Mouse (Mus musculus) kidney, postnatal 0 days (tissue): Measurements from ENCODE around the gene 3110082I17Rik. TPM values are rescaled to one million over a fixed set of nuclear protein-coding genes. Genes with fewer than 3 reads are reported as not detected.

Experiments
- ATAC-seq: fragments of 200-750 bp; cut with Nextera tagmentation; replicated peaks from 2 replicates; pipeline ENCODE4 v1.8.0; 2017; ENCODE audit warnings: low read depth, moderate number of reproducible peaks, moderate TSS enrichment, moderate library complexity; ENCODE audit not compliant: low FRiP score
- DNase-seq: peaks from one replicate; pipeline ENCODE4 v3.0.0-alpha.2; 2016; ENCODE audit warnings: low spot score
- H3K27ac ChIP-seq: fragments of 300-500 bp; sonication (generic); 2 replicates; pipeline ENCODE4 v1.5.1; 2014; ENCODE audit warnings: mild to moderate bottlenecking
- H3K27me3 ChIP-seq: fragments of 300-500 bp; sonication (generic); 2 replicates; pipeline ENCODE4 v1.6.1; 2014; ENCODE audit warnings: low read length, mixed read lengths; ENCODE audit not compliant: insufficient read depth
- H3K36me3 ChIP-seq: fragments of 300-500 bp; sonication (generic); 2 replicates; pipeline ENCODE4 v1.6.1; 2014; ENCODE audit warnings: low read length, mixed read lengths; ENCODE audit not compliant: insufficient read depth
- H3K4me1 ChIP-seq: fragments of 300-500 bp; sonication (generic); replicated peaks from 2 replicates; pipeline ENCODE4 v1.6.1; 2014; ENCODE audit warnings: antibody characterized with exemption, low read length, mixed read lengths; ENCODE audit not compliant: insufficient read depth
- H3K4me2 ChIP-seq: fragments of 300-500 bp; sonication (generic); 2 replicates; pipeline ENCODE4 v1.6.1; 2014; ENCODE audit warnings: mild to moderate bottlenecking, low read length, moderate library complexity, mixed read lengths
- H3K4me3 ChIP-seq: fragments of 300-500 bp; sonication (generic); replicated peaks from 2 replicates; pipeline ENCODE4 v1.5.1; 2014; ENCODE audit warnings: low read depth, low read length
- H3K9ac ChIP-seq: fragments of 300-500 bp; sonication (generic); 2 replicates; pipeline ENCODE4 v1.6.1; 2014; ENCODE audit warnings: low read depth, low read length
- H3K9me3 ChIP-seq: fragments of 300-500 bp; sonication (generic); replicated peaks from 2 replicates; pipeline ENCODE4 v1.6.1; 2016; ENCODE audit warnings: low read length, inconsistent platforms, mixed read lengths
- CTCF ChIP-seq: IDR thresholded peaks from 2 replicates; pipeline ENCODE4 v1.5.1; 2016; ENCODE audit warnings: antibody characterized with exemption, low read depth, mild to moderate bottlenecking, moderate library complexity
- WGBS: fragments of 180-500 bp; shearing (Covaris S2); extraction: QIAGEN DNeasy Blood & Tissue Kit; methylation state at CpG from one replicate; pipeline ENCODE4 v1.1.7; 2014; 5-methylcytosine and 5-hydroxymethylcytosine counted together
- polyA plus RNA-seq: library from polyadenylated mRNA; unstranded; fragments of >200 nt; fragmentation: Nextera tagmentation; extraction: Ambion mirVana; gene quantifications from 2 replicates; pipeline ENCODE4 v1.2.1, GENCODE M21; 2015

3110082I17Rik gene
- polyA plus RNA-seq, 1 experiment from 2014 or later: 25.6 TPM

- Histone ChIP-seq H3K27me3 (no peaks in the 10 kb centered on the region), H3K36me3 (no peaks in the 10 kb centered on the region), H3K27ac (peak within 1 kb of the TSS; percentile 95), H3K9ac (peak within 1 kb of the TSS; percentile 8; the same call in 1 of the 2 replicates), H3K4me1 (peaks cover 49% of the 10 kb centered on the region), H3K4me2 (0 out of 2 replicates have a peak within 1 kb of the TSS, but pooled peaks have one; percentile 13), H3K9me3 (no peaks in the 10 kb centered on the region), H3K4me3 (no peak within 1 kb of the TSS)
- ATAC-seq (no peak), DNase-seq (peak; percentile 73)
- 45% methylated on average over 18 of the region's 18 CpGs for WGBS
- no peak for TF ChIP-seq CTCF
These were observed 82.7 kb downstream of the 3110082I17Rik start, which contains the start of gene Gpr146 for GRCm38 (mm10) chr5:139377468-139378270. Gene Gpr146, plus strand, starts transcription at chr5:139377697.

GRCm38 (mm10) chr5:139374841-139375240 is 85.5 kb downstream of the 3110082I17Rik start:
- TF ChIP-seq CTCF: no peak
- Histone ChIP-seq H3K4me2 (no peak overlapping the region), H3K4me3 (no peak overlapping the region), H3K27me3 (no peaks in the 10 kb centered on the region), H3K4me1 (peaks cover 53% of the 10 kb centered on the region), H3K9me3 (no peaks in the 10 kb centered on the region), H3K9ac (no peak overlapping the region), H3K36me3 (no peaks in the 10 kb centered on the region), H3K27ac (peak overlapping the region; percentile 54; the same call in 1 of the 2 replicates)
- DNase-seq (no peak), ATAC-seq (no peak)
- 84% methylated on average over 2 of the region's 2 CpGs for WGBS

GRCm38 (mm10) chr5:139373889-139374444 is 86.4 kb downstream of the 3110082I17Rik start:
- no peak for DNase-seq
- Histone ChIP-seq H3K9me3 (no peaks in the 10 kb centered on the region), H3K9ac (no peak overlapping the region), H3K4me3 (no peak overlapping the region), H3K36me3 (no peaks in the 10 kb centered on the region), H3K4me2 (no peak overlapping the region), H3K27ac (peak overlapping the region; percentile 54), H3K4me1 (peaks cover 45% of the 10 kb centered on the region), H3K27me3 (no peaks in the 10 kb centered on the region)
- TF ChIP-seq CTCF: no peak
- no peak for ATAC-seq
- 73% methylated on average over 6 of the region's 6 CpGs for WGBS

GRCm38 (mm10) chr5:139373126-139373525 is 87.2 kb downstream of the 3110082I17Rik start:
- TF ChIP-seq CTCF: no peak
- H3K36me3 ChIP-seq: no peaks in the 10 kb centered on the region
- no peak for DNase-seq
- H3K4me1 ChIP-seq: peaks cover 37% of the 10 kb centered on the region
- WGBS: 73% methylated on average over 3 of the region's 3 CpGs
- H3K9ac ChIP-seq: no peak overlapping the region
- peak overlapping the region; percentile 94; the same call in 1 of the 2 replicates for H3K27ac ChIP-seq
- no peaks in the 10 kb centered on the region for H3K27me3 ChIP-seq
- H3K4me3 ChIP-seq: no peak overlapping the region
- no peak overlapping the region for H3K4me2 ChIP-seq
- ATAC-seq: no peak
- no peaks in the 10 kb centered on the region for H3K9me3 ChIP-seq

GRCm38 (mm10) chr5:139371631-139372401 is 88.5 kb downstream of the 3110082I17Rik start:
- peak overlapping the region; percentile 61 for H3K4me3 ChIP-seq
- under 1% methylated on average over 39 of the region's 39 CpGs for WGBS
- no peaks in the 10 kb centered on the region for H3K9me3 ChIP-seq
- H3K9ac ChIP-seq: peak overlapping the region; percentile 87
- ATAC-seq (peak; percentile 92), DNase-seq (peak; percentile 95)
- no peaks in the 10 kb centered on the region for H3K27me3 ChIP-seq
- H3K4me1 ChIP-seq: peaks cover 24% of the 10 kb centered on the region
- peak; percentile 47 for TF ChIP-seq CTCF
- H3K36me3 ChIP-seq: no peaks in the 10 kb centered on the region
- H3K4me2 ChIP-seq: peak overlapping the region; percentile 90
- peak overlapping the region; percentile 94 for H3K27ac ChIP-seq

GRCm38 (mm10) chr5:139371118-139371517 is 89.2 kb downstream of the 3110082I17Rik start:
- peak overlapping the region; percentile 61 for H3K4me3 ChIP-seq
- ATAC-seq: no peak
- H3K4me2 ChIP-seq: peak overlapping the region; percentile 90
- peak overlapping the region; percentile 87 for H3K9ac ChIP-seq
- no peaks in the 10 kb centered on the region for H3K27me3 ChIP-seq
- WGBS: 54% methylated on average over 5 of the region's 5 CpGs
- TF ChIP-seq CTCF: no peak
- H3K36me3 ChIP-seq: no peaks in the 10 kb centered on the region
- H3K9me3 ChIP-seq: no peaks in the 10 kb centered on the region
- no peak for DNase-seq
- H3K4me1 ChIP-seq: peaks cover 24% of the 10 kb centered on the region
- peak overlapping the region; percentile 94; the same call in 1 of the 2 replicates for H3K27ac ChIP-seq
